Mouse (Mus musculus) 416B (cell line): ENCODE measurements at regions not wholly inside any gene's neighbourhood (a gene's known extent, or its start where the extent isn't known, plus 50 kb on each side); places are given as distances from the start of the nearest gene placed in this dataset.
"Not testable (repeated sequence)": the region's sequence is repeated elsewhere in the genome, so short reads cannot be mapped to it uniquely, and the experiment has no call there.

ENCODE experiments used
- DNase-seq: peaks from one replicate; pipeline ENCODE4 v3.0.0; 2011; ENCODE audit warnings: low read depth

- DNase-seq, result no peak
These were observed 357.6 kb downstream of the Tusc1 start for GRCm38 (mm10) chr4:92977761-92978160.

DNA sequence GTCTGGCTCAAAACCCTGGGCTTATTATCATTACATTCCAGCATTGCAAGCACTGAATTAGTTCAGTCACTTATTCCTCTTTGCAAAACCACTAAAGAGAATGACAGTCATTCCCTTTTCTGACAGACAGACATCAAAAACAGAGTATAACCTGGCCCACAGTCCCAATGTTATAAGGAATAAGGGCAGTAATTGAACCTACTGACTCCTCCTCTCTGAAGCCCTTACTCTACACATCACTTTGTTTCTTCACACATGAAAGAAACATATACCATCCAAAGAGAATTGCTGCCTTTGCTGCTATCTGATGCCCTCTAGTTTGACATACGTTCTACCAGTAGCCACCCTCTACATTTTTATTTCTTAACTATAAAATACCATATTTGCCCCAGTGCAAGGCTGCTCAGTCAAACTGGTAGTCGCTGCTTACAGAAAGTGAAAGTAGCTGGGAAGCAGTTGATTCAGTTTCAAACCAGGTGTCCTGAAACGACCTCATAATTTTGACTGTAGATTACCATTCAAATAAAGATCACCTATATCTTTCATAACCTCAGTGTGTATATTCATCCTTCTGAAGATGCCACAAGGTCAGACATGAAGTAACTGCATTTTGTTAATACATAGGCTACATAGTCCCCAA lies 393.1 kb downstream of the Tusc1 start:
- DNase-seq, result peak; percentile 13

- no peak for DNase-seq
These were observed 404.0 kb downstream of the Tusc1 start for GRCm38 (mm10) chr4:92931272-92931671.

DNA sequence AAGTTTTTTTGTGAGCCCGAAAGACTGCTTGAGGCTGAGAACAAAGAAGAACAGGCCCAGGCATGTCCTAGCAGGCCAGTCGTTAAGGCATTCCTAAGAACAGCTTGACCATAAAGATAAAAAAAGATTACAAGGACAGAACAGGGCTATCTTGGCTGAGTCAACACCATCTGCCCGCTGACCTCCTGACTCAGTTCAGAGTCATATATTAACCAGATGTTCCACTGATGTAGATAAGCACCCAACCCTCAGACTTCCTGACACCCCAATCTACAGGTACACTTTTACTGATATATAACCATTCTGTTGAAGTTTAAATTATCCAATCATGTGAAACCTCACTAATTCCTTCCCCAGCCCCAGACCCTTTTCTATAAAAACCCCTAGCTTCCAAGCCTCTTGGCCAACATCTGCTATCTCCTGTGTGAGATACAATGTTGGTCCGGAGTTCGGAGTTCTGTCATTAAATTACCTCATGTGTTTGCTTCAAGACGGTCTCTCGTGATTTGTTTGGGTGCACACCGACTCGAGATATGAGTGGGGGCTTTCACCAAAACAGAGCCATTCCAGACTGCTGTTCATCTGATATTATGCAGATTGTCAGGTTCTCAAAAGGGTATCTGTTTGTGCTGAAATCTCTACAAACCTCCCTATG lies 413.8 kb downstream of the Tusc1 start:
- peak; percentile 7 for DNase-seq

DNA sequence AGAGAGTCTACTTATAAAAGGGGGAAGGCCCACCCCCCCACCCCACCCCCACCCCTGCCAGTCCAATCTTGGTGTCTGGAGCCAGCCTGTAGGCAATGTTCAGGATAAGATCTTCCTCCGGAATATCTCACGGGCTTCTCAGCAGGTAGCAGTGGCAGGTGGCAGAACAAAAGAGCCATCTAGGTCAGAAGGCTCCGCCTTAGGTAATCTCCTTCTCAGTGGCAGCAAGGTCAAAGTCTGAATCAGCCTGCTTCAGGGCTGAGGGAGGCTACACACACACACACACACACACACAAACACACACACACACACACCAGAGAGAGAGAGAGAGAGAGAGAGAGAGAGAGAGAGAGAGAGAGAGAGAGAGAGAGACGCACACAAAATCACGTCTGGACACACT lies 431.8 kb downstream of the Tusc1 start:
- DNase-seq, result not testable (repeated sequence)
